Mouse (Mus musculus) right cerebral cortex, postnatal 25 days (tissue): ENCODE data around the gene Mettl22.

Experiments used
- DNase-seq: peaks from one replicate; pipeline ENCODE4 v3.0.0; 2022

The Mettl22 gene

DNA sequence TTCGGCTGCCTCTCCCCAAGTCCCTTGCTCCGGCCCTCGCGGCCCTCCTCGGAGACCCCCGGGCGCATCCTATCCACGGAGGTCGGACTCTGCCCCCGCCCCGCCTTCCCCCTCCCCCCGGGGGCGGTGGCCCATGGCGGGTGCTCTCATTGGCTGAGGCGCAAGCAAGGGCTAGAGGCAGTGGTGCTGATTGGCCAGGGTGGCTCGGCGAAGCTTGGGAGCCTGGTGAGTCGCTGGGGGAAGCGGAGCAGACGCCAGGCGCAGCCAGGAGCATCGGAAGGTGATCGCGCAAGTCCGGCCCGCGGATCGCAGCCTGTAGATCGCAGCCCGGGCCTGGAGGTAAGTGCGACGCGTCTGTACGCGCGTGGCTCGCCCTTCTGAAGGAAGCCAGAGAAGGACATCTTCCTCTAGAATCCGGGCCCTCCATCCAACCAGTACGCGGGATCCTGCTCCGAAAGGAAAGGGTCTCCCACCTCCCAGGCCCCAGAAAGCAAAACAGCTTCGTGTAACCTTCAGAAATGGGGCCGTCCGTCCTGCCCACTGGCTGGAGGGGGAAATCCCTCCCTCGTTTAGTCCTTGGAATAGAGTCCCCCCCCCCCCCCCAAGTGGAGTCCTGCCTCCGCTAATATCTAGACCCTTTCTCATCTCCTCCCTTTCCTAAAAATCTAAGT, 42.8 kb downstream of the Mettl22 start, which contains the start of gene Abat:
Gene Abat, plus strand, starts transcription at position 194 of the 671 bp plus-strand sequence.
- DNase-seq, result peak; percentile 96

GRCm38 (mm10) chr16:8514180-8514579, 43.6 kb downstream of the Mettl22 start:
- DNase-seq, result no peak

GRCm38 (mm10) chr16:8520525-8520924, 49.9 kb downstream of the Mettl22 start:
- DNase-seq, result no peak

DNA sequence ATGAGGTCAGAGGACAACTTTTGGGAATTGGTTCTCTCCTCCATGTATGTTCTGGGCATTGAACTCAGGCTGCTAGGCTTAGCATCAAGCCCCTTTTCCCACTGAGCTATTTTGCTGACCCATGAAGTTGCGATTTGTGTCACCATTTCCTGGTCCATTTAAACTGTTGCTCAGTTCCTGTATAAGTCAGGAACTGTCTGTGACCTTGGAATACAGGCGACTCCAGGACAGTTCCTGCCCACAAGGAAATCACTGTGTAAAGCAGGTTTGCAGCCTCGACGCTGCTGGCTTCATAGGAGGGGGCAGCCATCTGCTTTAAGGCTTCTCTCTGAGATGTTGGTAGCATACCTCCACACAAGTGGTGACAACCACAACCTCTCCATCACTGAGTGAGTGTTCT, 50.7 kb downstream of the Mettl22 start:
- DNase-seq, result no peak

DNA sequence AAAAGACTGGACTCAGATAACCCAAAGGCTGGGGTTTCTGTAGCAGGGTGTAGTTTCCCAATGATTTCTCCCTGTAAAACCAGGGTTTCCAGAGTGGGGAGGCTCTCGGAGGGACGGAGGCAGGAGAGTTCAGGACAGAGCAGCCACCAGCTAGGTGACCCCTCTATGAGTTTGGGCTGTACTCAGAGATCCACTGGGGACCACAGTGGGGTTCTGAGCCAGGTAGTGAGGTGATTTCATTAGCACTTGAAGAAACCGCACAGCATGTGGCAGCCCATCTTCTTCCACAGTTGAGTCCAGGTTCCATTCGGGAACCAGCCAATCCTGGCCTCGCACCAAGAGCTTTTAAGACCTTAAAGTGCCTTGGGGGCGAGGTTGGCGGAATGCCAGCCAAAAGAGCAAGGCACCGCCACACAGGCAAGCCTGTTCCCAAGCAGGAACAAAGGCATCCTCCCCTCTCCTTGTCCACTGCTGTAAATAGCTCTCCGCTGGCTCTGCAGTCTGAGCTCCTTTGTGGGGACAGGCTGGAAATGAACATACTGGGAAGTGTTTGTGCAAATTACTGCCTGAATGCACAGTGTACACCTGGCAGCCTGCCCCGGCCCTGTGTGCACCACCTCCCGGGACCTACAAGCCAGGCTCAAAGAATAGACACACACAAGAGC, 53.0 kb downstream of the Mettl22 start:
- DNase-seq, result peak; percentile 24

- DNase-seq, result no peak
These were observed 53.7 kb downstream of the Mettl22 start for GRCm38 (mm10) chr16:8524163-8524847.

- no peak for DNase-seq
These were observed 54.7 kb downstream of the Mettl22 start for GRCm38 (mm10) chr16:8525293-8525692.

DNA sequence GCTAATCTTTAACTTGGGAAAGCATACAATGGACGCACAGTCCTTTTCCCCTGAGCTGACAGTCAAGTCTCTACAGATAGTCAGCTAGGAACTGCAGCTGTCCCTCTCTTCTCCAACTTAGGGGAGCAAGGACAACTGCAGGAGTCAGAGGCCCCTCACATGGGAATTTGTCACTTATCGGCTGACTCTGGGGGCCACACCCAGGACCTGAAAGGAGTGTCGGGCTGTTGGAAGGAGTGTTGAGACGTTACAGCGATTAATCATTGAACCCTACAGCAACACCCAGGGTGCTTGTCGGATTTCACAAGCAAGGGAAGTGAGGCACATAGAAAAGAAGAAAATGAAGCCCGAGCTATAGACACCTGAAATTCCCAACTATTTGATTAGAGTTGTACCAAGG, 55.3 kb downstream of the Mettl22 start:
- no peak for DNase-seq

GRCm38 (mm10) chr16:8529389-8529788, 58.8 kb downstream of the Mettl22 start:
- DNase-seq, result no peak

DNA sequence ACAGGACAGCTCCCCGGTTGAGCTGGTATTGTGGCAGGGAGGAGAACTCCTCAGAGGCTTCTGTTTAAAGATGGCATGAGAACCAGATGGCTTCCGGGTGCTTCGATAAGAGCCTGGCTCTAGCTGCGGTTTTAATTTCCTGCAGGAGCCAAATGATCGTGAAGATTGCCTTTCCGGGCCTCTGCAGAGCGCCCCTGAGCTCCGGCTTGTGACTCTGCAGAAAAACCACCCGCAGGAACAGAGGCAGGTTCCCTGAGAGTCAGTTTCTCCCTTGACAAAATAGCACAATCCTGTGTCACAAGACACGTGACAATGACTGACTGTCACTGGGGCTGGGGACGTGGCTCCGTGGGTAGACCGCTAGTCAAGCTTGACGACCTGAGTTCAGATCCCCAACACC, 59.4 kb downstream of the Mettl22 start:
- no peak for DNase-seq

DNA sequence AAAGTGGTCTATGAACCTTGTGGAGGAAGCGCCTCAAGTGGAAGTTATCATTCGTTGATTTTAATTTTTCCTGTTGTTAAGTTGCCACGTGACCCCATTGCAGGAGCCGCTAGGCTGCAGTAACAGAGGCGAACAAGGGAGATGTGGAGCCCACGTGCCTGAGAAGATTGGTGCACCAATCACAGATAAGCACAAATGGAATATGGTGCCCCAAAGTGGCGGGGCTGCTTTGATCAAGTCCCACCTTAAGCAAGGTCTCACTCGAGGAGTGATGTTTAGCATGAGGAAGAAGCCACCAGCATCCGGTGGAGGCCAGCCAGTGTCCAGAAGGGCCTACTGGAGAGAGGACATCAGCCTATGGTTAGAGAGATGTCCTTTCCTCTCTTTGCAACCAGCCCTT, 61.9 kb downstream of the Mettl22 start:
- DNase-seq, result no peak

- no peak for DNase-seq
These were observed 62.3 kb downstream of the Mettl22 start for GRCm38 (mm10) chr16:8532894-8533293.

DNA sequence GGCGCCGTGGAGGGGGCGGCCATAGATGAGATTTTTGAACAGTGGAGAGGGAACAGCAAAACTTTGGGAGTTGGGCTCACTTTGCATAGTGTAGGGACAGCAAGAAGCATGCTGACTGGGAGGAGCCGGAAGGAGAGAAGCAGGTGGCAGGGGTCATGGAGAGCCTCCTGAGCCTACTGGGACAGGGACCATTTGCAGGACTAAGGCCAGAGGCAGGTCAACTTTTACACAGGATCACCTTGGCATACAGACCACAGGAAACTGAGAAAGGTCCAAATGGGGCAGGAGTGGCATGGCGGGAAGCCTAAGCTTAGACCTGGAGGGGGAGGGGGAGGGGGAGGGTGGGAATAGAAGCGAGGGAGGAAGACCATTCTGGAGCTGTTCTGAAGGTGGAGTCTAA, 62.9 kb downstream of the Mettl22 start:
- no peak for DNase-seq

- DNase-seq, result no peak
These were observed 64.0 kb downstream of the Mettl22 start for GRCm38 (mm10) chr16:8534466-8535200.

DNA sequence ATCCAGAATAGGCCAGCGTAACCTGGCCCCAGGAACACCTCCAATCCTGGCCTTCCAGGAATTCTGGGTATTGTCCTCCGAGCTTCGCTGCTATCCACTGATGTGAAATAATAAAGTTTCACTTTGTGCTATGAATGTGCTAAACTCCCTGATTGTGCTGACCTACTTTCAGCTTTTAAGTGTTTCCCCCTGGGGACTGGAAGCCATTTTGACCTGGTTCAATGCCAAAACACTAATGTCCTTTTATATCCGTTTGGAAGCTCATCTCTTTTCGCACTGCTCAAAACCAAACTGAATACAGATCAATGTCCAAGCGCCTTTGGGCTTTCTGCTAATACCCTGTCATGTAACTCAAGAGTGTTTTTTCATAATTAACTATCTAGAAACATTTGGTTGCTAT, 64.8 kb downstream of the Mettl22 start:
- no peak for DNase-seq

DNA sequence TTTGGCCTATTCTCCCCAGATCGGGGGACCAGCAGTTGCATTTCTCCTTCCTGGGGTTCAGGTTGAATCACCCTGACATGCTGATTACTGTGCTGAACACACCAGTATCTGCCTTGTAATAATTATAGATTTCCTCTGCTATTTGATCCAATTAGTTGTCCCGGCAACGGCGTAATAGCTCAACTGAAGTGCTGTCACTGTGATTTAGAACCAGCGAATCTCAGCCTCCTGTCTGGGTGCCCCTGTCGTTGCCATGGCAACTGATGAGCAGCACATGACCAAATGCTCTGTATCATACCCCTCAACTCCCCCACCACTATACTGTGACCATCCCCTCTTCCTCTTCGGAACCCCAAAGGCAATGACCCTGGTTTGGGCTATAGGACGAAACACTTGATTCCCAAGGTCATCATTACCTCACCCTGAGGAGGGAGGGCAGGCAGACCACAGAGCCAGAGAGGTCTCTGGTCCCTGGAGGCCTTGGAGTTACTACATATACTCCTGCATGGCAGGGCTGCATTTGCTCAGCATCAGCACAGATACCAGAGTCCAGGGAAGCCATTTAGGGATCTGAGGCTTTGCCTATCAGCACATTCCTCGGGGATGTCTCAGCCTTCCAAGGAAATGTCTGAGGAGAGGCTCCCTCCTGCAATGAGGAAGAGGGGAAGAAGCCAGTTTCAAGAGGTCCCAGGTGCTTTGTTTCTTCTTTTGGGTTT, 68.7 kb downstream of the Mettl22 start:
- no peak for DNase-seq
